Comparison of ENCODE assay signal across 8 mouse cellular contexts in genomic region chr6:88723806-88724312, GRCm38 (mm10). TPM values are rescaled to one million over a fixed set of nuclear protein-coding genes. Genes with fewer than 3 reads are reported as not detected.
A peak's percentile ranks its signal among the peaks of the same experiment; 100 is the strongest.
DNase-seq lines count a peak whose midpoint lies in the region; ATAC-seq and TF ChIP-seq lines count a peak whose summit lies in the region.

No protein-coding gene starts in this region.

- DNase-seq in heart, postnatal 4 days = no peak
- no peak for DNase-seq in G1E (ENCODE audit: low spot score)
- DNase-seq in midbrain, embryonic 10.5 days (ENCODE audit: low spot score) = no peak
- DNase-seq in natural killer cell, adult 2 months (ENCODE audit: low spot score in 2 of 2) = no peak
- no peak for DNase-seq in right cerebral cortex, postnatal 14 days
- no peak for DNase-seq in left cerebral cortex, adult 18-20 months (ENCODE audit: low spot score in 2 of 2)

- no peaks in the 10 kb centered on the region for H3K36me3 ChIP-seq in heart, embryonic 15.5 days
- no peaks in the 10 kb centered on the region for H3K36me3 ChIP-seq in G1E (replicated peaks)
- no peaks in the 10 kb centered on the region for H3K36me3 ChIP-seq in forebrain, embryonic 16.5 days (ENCODE audit: control insufficient read depth, insufficient read depth)
- H3K36me3 ChIP-seq in midbrain, embryonic 10.5 days = no peaks in the 10 kb centered on the region

- H3K9me3 ChIP-seq in heart, embryonic 15.5 days (replicated peaks) = no peaks in the 10 kb centered on the region
- peaks cover 4% of the 10 kb centered on the region for H3K9me3 ChIP-seq in G1E (replicated peaks)
- H3K9me3 ChIP-seq in forebrain, embryonic 16.5 days (ENCODE audit: control insufficient read depth, low read length) = no peaks in the 10 kb centered on the region
- H3K9me3 ChIP-seq in midbrain, embryonic 10.5 days (replicated peaks) = no peaks in the 10 kb centered on the region

- H3K27ac ChIP-seq in heart, embryonic 15.5 days = no peak overlapping the region
- H3K27ac ChIP-seq in forebrain, embryonic 16.5 days (ENCODE audit: low read length) = peak overlapping the region; percentile 79; the same call in 1 of the 2 replicates
- H3K27ac ChIP-seq in midbrain, embryonic 10.5 days (replicated peaks) = peak overlapping the region; percentile 77

- peak overlapping the region; percentile 70 for H3K9ac ChIP-seq in heart, embryonic 15.5 days
- H3K9ac ChIP-seq in forebrain, embryonic 16.5 days (replicated peaks; ENCODE audit: low read depth, low read length) = peak overlapping the region; percentile 66

- peaks cover 14% of the 10 kb centered on the region; the same call in 1 of the 2 replicates for H3K4me1 ChIP-seq in heart, embryonic 15.5 days (replicated peaks)
- H3K4me1 ChIP-seq in G1E (ENCODE audit: insufficient read depth, low read depth, low read length) = peaks cover 10% of the 10 kb centered on the region; the same call in 1 of the 2 replicates
- H3K4me1 ChIP-seq in forebrain, embryonic 16.5 days (replicated peaks; ENCODE audit: control insufficient read depth, insufficient read depth, low read length) = peaks cover 8% of the 10 kb centered on the region
- peaks cover 16% of the 10 kb centered on the region for H3K4me1 ChIP-seq in midbrain, embryonic 10.5 days

- H3K27me3 ChIP-seq in heart, embryonic 15.5 days = no peaks in the 10 kb centered on the region
- H3K27me3 ChIP-seq in G1E (ENCODE audit: insufficient read depth, low read length) = peaks cover 42% of the 10 kb centered on the region
- peaks cover 4% of the 10 kb centered on the region; the same call in 1 of the 2 replicates for H3K27me3 ChIP-seq in forebrain, embryonic 16.5 days (replicated peaks; ENCODE audit: control insufficient read depth, insufficient read depth, low read length)
- H3K27me3 ChIP-seq in midbrain, embryonic 10.5 days (ENCODE audit: low read depth, poor library complexity, severe bottlenecking) = peaks cover 78% of the 10 kb centered on the region

- 36% methylated on average over 14 of the region's 14 CpGs for WGBS in heart, embryonic 15.5 days
- 28% methylated on average over 14 of the region's 14 CpGs for WGBS in forebrain, embryonic 16.5 days
- 38% methylated on average over 14 of the region's 14 CpGs for WGBS in midbrain, embryonic 10.5 days

- peak overlapping the region; percentile 99 for H3K4me2 ChIP-seq in heart, embryonic 15.5 days
- peak overlapping the region; percentile 92 for H3K4me2 ChIP-seq in forebrain, embryonic 16.5 days (ENCODE audit: low read length)

- peak overlapping the region; percentile 64 for H3K4me3 ChIP-seq in heart, embryonic 15.5 days
- peak overlapping the region; percentile 68; the same call in 1 of the 2 replicates for H3K4me3 ChIP-seq in G1E (ENCODE audit: low read depth, low read length)
- peak overlapping the region; percentile 58 for H3K4me3 ChIP-seq in forebrain, embryonic 16.5 days (replicated peaks; ENCODE audit: low read length)
- H3K4me3 ChIP-seq in midbrain, embryonic 10.5 days = peak overlapping the region; percentile 78

- no peak for TF ChIP-seq CTCF in G1E (IDR thresholded peaks at IDR 0.05; ENCODE audit: low read depth, low read length)

- peak; percentile 21; the same call in 1 of the 2 replicates for ATAC-seq in heart, embryonic 15.5 days (replicated peaks; ENCODE audit: insufficient number of reproducible peaks, insufficient read depth, low FRiP score, low read depth)
- no peak for ATAC-seq in G1E (ENCODE audit: extremely low read depth, insufficient number of reproducible peaks, low FRiP score, poor library complexity, severe bottlenecking)
- peak; percentile 71 for ATAC-seq in forebrain, embryonic 16.5 days

RNA-seq across cellular contexts. Expression of gene Mgll, which starts 0.4 kb away (rescaled TPM):
- 35.9 and 44.4 TPM in 2 replicates for polyA plus RNA-seq in heart, embryonic 15.5 days (2015; fragmentation: Nextera tagmentation; extraction: Ambion mirVana)
- total RNA-seq in heart, postnatal 4 days (2021) = 100 to 1,000 TPM; 132 to 138 TPM
- total RNA-seq in G1E (2014; fragmentation: Nextera tagmentation) = 41.5 TPM in 1 of 2 replicates, not detected in the other
- total RNA-seq in G1E (2017) = 0.11 TPM in 1 of 2 replicates, not detected in the other
- polyA plus RNA-seq in G1E (2012) = 0.02 and 0.03 TPM in 2 replicates
- 23.3 and 35.2 TPM in 2 replicates for polyA plus RNA-seq in forebrain, embryonic 16.5 days (2015; fragmentation: Nextera tagmentation; extraction: Ambion mirVana)
- 3.9 and 4.1 TPM in 2 replicates for polyA plus RNA-seq in midbrain, embryonic 10.5 days (2016; fragmentation: Nextera tagmentation; extraction: Ambion mirVana)
- 100 to 1,000 TPM; 162 to 172 TPM for total RNA-seq in left cerebral cortex, adult 18-20 months (2021)
